9 mouse cellular contexts compared by ENCODE assay signal in genomic region chr12:16568936-16569650, GRCm38 (mm10). TPM values are rescaled to one million over a fixed set of nuclear protein-coding genes. Genes with fewer than 3 reads are reported as not detected.
DNase-seq lines count a peak whose midpoint lies in the region; ATAC-seq lines count a peak whose summit lies in the region.
"Had no signal": no experiment of that assay in that cellular context is flagged by ENCODE, and none has a peak within 500 bp of the region (broad histone marks: within the 10 kb centered on the region; RNA-seq: fewer than 3 reads in every experiment).

No protein-coding gene starts in this region.

- peak overlapping the region; percentile 22 for H3K27ac ChIP-seq in heart, embryonic 13.5 days (replicated peaks)
- H3K27ac ChIP-seq: stomach, embryonic 15.5 days had no signal

- no peak overlapping the region for H3K4me2 ChIP-seq in heart, embryonic 13.5 days
- H3K4me2 ChIP-seq: stomach, embryonic 15.5 days had no signal

- H3K27me3 ChIP-seq in heart, embryonic 13.5 days (replicated peaks), result no peaks in the 10 kb centered on the region
- H3K27me3 ChIP-seq: stomach, embryonic 15.5 days had no signal

- peaks cover 13% of the 10 kb centered on the region for H3K4me1 ChIP-seq in heart, embryonic 13.5 days
- H3K4me1 ChIP-seq: stomach, embryonic 15.5 days had no signal

- DNase-seq in heart, postnatal 4 days, result no peak
- peak; percentile 42 to 47 for DNase-seq in spleen, postnatal 36 days (ENCODE audit: low spot score in 2 of 2)
- no peak for DNase-seq in spleen, postnatal 14 days (ENCODE audit: low spot score in 2 of 2)
- DNase-seq in lung, postnatal 25 days (ENCODE audit: low spot score), result peak; percentile 54
- DNase-seq in adrenal gland, postnatal 36 days, result no peak
- no peak for DNase-seq in kidney, adult 9 months
- no peak for DNase-seq in adrenal gland, postnatal 10 days

- H3K36me3 ChIP-seq in heart, embryonic 13.5 days, result peaks cover 53% of the 10 kb centered on the region
- H3K36me3 ChIP-seq: stomach, embryonic 15.5 days had no signal

- ATAC-seq in heart, embryonic 13.5 days (ENCODE audit: extremely low read depth, insufficient number of reproducible peaks, low FRiP score, low TSS enrichment), result no peak

- peak overlapping the region; percentile 16; the same call in 1 of the 2 replicates for H3K9ac ChIP-seq in heart, embryonic 13.5 days
- H3K9ac ChIP-seq: stomach, embryonic 15.5 days had no signal

- H3K4me3 ChIP-seq in heart, embryonic 13.5 days, result no peak overlapping the region
- H3K4me3 ChIP-seq: stomach, embryonic 15.5 days had no signal

- no peaks in the 10 kb centered on the region for H3K9me3 ChIP-seq in heart, embryonic 13.5 days
- H3K9me3 ChIP-seq: stomach, embryonic 15.5 days had no signal

- WGBS in heart, embryonic 13.5 days, result 51% methylated on average over 11 of the region's 11 CpGs

RNA-seq across cellular contexts. Expression of gene Lpin1, which starts 41.7 kb away (rescaled TPM):
- 4.9 and 6.0 TPM in 2 replicates for polyA plus RNA-seq in heart, embryonic 13.5 days (2015; fragmentation: Nextera tagmentation; extraction: Ambion mirVana)
- 10 to 100 TPM; 24.5 to 25.4 TPM for total RNA-seq in heart, postnatal 4 days (2021)
- 100 to 1,000 TPM in 1 of 2 experiments, 10 to 100 TPM in 1; 71.8 to 110 TPM for total RNA-seq in adrenal gland, postnatal 36 days (2021)
- total RNA-seq in adrenal gland, postnatal 10 days (2021), result 100 to 1,000 TPM in 1 of 2 experiments, 10 to 100 TPM in 1; 76.2 to 163 TPM

Comparison
In these comparisons a context has a peak if more than half of its experiments do, and no peak if none do; other contexts are left out.
1. DNase-seq: peak in spleen, postnatal 36 days (2 of 2) and lung, postnatal 25 days (single experiment); none in heart, postnatal 4 days (single experiment), spleen, postnatal 14 days (0 of 2), adrenal gland, postnatal 36 days (0 of 2), kidney, adult 9 months (single experiment) and adrenal gland, postnatal 10 days (single experiment).